Mouse (Mus musculus) limb, embryonic 14.5 days (tissue): ENCODE results near the gene Gm4981. TPM values are rescaled to one million over a fixed set of nuclear protein-coding genes. Genes with fewer than 3 reads are reported as not detected.
A peak's percentile ranks its signal among the peaks of the same experiment; 100 is the strongest.

Experiments
- ATAC-seq: fragments of 200-750 bp; cut with Nextera tagmentation; 2 replicates; pipeline ENCODE4 v1.8.0; 2017; ENCODE audit warnings: low read depth, moderate number of reproducible peaks, moderate TSS enrichment; ENCODE audit not compliant: low FRiP score
- DNase-seq: peaks from one replicate; pipeline ENCODE4 v3.0.0-alpha.2; 2015; ENCODE audit warnings: low spot score
- H3K27ac ChIP-seq: fragments of 300-500 bp; sonication (generic); replicated peaks from 2 replicates; pipeline ENCODE4 v1.5.1; 2014; ENCODE audit warnings: low read depth, mild to moderate bottlenecking, low read length, moderate library complexity, mixed read lengths
- H3K27me3 ChIP-seq: fragments of 300-500 bp; sonication (generic); 2 replicates; pipeline ENCODE4 v1.6.1; 2014; ENCODE audit warnings: low read length, mixed read lengths; ENCODE audit not compliant: control insufficient read depth, insufficient read depth
- H3K36me3 ChIP-seq: fragments of 300-500 bp; sonication (generic); 2 replicates; pipeline ENCODE4 v1.6.1; 2014; ENCODE audit warnings: mild to moderate bottlenecking, low read length, moderate library complexity, mixed read lengths; ENCODE audit not compliant: control insufficient read depth, insufficient read depth
- H3K4me1 ChIP-seq: fragments of 300-500 bp; sonication (generic); 2 replicates; pipeline ENCODE4 v1.6.1; 2014; ENCODE audit warnings: antibody characterized with exemption, low read length, mixed read lengths; ENCODE audit not compliant: control insufficient read depth, insufficient read depth
- H3K4me2 ChIP-seq: fragments of 300-500 bp; sonication (generic); replicated peaks from 2 replicates; pipeline ENCODE4 v1.6.1; 2014; ENCODE audit warnings: low read depth, mild to moderate bottlenecking, low read length, moderate library complexity; ENCODE audit not compliant: severe bottlenecking
- H3K4me3 ChIP-seq: fragments of 300-500 bp; sonication (generic); replicated peaks from 2 replicates; pipeline ENCODE4 v1.5.1; 2014; ENCODE audit warnings: low read length
- H3K9ac ChIP-seq: fragments of 300-500 bp; sonication (generic); 2 replicates; pipeline ENCODE4 v1.6.1; 2014; ENCODE audit warnings: mild to moderate bottlenecking, low read depth, low read length, moderate library complexity; ENCODE audit not compliant: severe bottlenecking
- H3K9me3 ChIP-seq: fragments of 300-500 bp; sonication (generic); 2 replicates; pipeline ENCODE4 v1.6.1; 2016; ENCODE audit warnings: low read length; ENCODE audit not compliant: control insufficient read depth
- POLR2A ChIP-seq: fragments of 200-500 bp; IDR thresholded peaks from 2 replicates; pipeline ENCODE4 v1.8.0; 2012; ENCODE audit warnings: inconsistent platforms, mild to moderate bottlenecking, moderate library complexity, borderline replicate concordance; ENCODE audit not compliant: insufficient read depth, insufficient read length; ENCODE audit errors: extremely low read depth
- WGBS: fragments of 180-500 bp; shearing (Covaris S2); extraction: QIAGEN DNeasy Blood & Tissue Kit; methylation state at CpG from one replicate; pipeline ENCODE4 v1.1.7; 2014; 5-methylcytosine and 5-hydroxymethylcytosine counted together
- polyA plus RNA-seq, 2 experiments: library from polyadenylated mRNA; depleted of rRNA in 1 of 2; stranded (reverse) in 1 of 2; unstranded in 1 of 2; fragments of >200 nt; fragmentation: Nextera tagmentation in 1 of 2; extraction: Ambion mirVana in 1 of 2; gene quantifications; 2 replicates each; pipeline versions ENCODE4 v1.2.1 to v1.2.3; 2012 to 2014

Gm4981 gene
- polyA plus RNA-seq (2012; rRNA removed) (not detected in 2 replicates), polyA plus RNA-seq (2014; fragmentation: Nextera tagmentation; extraction: Ambion mirVana) (not detected in 2 replicates)

- H3K4me1 ChIP-seq, result no peaks in the 10 kb centered on the region
- no peak within 1 kb of the TSS for H3K4me2 ChIP-seq
- no peak within 1 kb of the TSS for H3K4me3 ChIP-seq
- H3K9ac ChIP-seq, result no peak within 1 kb of the TSS
- no peaks in the 10 kb centered on the region for H3K36me3 ChIP-seq
- no peak within 1 kb of the TSS for H3K27ac ChIP-seq
- DNase-seq, result no peak
- WGBS, result 85% methylated on average over 10 of the region's 10 CpGs
- TF ChIP-seq POLR2A, result no peak
- peaks cover 13% of the 10 kb centered on the region for H3K9me3 ChIP-seq
- H3K27me3 ChIP-seq, result no peaks in the 10 kb centered on the region
- no peak for ATAC-seq
Measured at GRCm38 (mm10) chr10:58236613-58237012, at the start of gene Gm4981. Gene Gm4981, minus strand, starts transcription at chr10:58236701.

GRCm38 (mm10) chr10:58282238-58282637, 45.7 kb upstream of the Gm4981 start:
- no peak for TF ChIP-seq POLR2A

GRCm38 (mm10) chr10:58258466-58258865, 22.0 kb upstream of the Gm4981 start:
- Histone ChIP-seq H3K36me3 (peaks cover 51% of the 10 kb centered on the region), H3K27ac (no peak overlapping the region), H3K4me2 (no peak overlapping the region), H3K4me3 (no peak overlapping the region), H3K9ac (no peak overlapping the region), H3K4me1 (peaks cover 12% of the 10 kb centered on the region; the same call in 1 of the 2 replicates), H3K27me3 (no peaks in the 10 kb centered on the region), H3K9me3 (no peaks in the 10 kb centered on the region)
- no peak for ATAC-seq
- WGBS, result 54% methylated on average over 5 of the region's 5 CpGs
- no peak for TF ChIP-seq POLR2A
- no peak for DNase-seq

More at GRCm38 (mm10) chr10:58282238-58282637, 45.7 kb upstream of the Gm4981 start:
- no peaks in the 10 kb centered on the region for H3K4me1 ChIP-seq
- no peak overlapping the region for H3K9ac ChIP-seq
- no peaks in the 10 kb centered on the region for H3K9me3 ChIP-seq
- H3K4me3 ChIP-seq, result no peak overlapping the region
- 80% methylated on average over 7 of the region's 7 CpGs for WGBS
- DNase-seq, result no peak
- no peak overlapping the region for H3K4me2 ChIP-seq
- no peak for ATAC-seq
- no peaks in the 10 kb centered on the region for H3K27me3 ChIP-seq
- peaks cover 58% of the 10 kb centered on the region for H3K36me3 ChIP-seq
- H3K27ac ChIP-seq, result no peak overlapping the region

- ATAC-seq (no peak), DNase-seq (no peak)
- peaks cover 31% of the 10 kb centered on the region for H3K36me3 ChIP-seq
- peak overlapping the region; percentile 79 for H3K4me3 ChIP-seq
- H3K4me2 ChIP-seq, result peak overlapping the region; percentile 54
- H3K9me3 ChIP-seq, result no peaks in the 10 kb centered on the region
- H3K4me1 ChIP-seq, result peaks cover 12% of the 10 kb centered on the region; the same call in 1 of the 2 replicates
- H3K9ac ChIP-seq, result peak overlapping the region; percentile 75
- no peaks in the 10 kb centered on the region for H3K27me3 ChIP-seq
- 2% methylated on average over 4 of the region's 4 CpGs for WGBS
- TF ChIP-seq POLR2A, result no peak
- peak overlapping the region; percentile 63; the same call in 1 of the 2 replicates for H3K27ac ChIP-seq
Measured at GRCm38 (mm10) chr10:58255954-58256353, 19.5 kb upstream of the Gm4981 start.

- Histone ChIP-seq H3K9me3 (no peaks in the 10 kb centered on the region), H3K27me3 (no peaks in the 10 kb centered on the region), H3K27ac (peak within 1 kb of the TSS; percentile 63; the same call in 1 of the 2 replicates), H3K4me1 (peaks cover 12% of the 10 kb centered on the region; the same call in 1 of the 2 replicates), H3K4me3 (peak within 1 kb of the TSS; percentile 79), H3K9ac (peak within 1 kb of the TSS; percentile 75), H3K4me2 (peak within 1 kb of the TSS; percentile 54), H3K36me3 (peaks cover 27% of the 10 kb centered on the region)
- TF ChIP-seq POLR2A, result peak; percentile 43; the same call in 1 of the 2 replicates
- 0% methylated on average over 27 of the region's 58 CpGs for whole genome bisulfite sequencing
- ATAC-seq, result peak; percentile 96
- DNase-seq, result peak; percentile 90
Measured at GRCm38 (mm10) chr10:58255213-58255892, 18.9 kb upstream of the Gm4981 start, which contains the start of gene Gcc2. Gene Gcc2, plus strand, starts transcription at chr10:58255497.
